Mouse (Mus musculus): ENCODE data around the gene Ccdc85a.

The Ccdc85a gene

GRCm38 (mm10) chr11:28583911-28584434, at the start of gene Ccdc85a:
TSS of gene Ccdc85a (minus strand) at chr11:28584324.
- in situ Hi-C loops (cut with MboI, MseI): no loop called here

DNA sequence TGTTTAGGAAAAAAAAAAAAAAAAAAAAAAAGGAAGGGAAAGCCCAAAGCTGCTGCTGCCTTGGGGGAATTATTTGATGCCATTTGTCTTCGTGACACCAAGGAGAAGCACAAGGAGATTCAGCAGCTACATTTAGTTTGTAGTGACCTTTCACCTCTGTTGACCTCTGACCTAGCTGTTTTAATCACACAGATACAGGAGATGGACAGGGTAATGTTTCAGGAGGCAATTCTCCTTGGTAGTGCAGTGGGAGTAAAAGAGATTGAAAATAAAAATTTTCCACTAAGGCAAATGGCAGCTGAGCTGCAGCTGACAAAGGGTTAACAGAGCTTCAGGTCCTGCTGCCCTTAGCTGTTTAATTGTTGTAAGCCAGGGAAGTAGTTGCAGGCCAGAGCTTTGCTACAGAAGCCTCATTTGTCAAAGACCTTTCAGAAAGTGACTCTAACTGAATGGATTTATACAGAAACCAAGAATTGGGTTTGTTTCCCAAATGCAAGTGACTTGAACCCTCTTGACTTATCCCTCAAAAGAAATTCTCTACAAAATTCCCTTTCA, 49.5 kb upstream of the Ccdc85a start:
- in situ Hi-C loops (cut with MboI, MseI): no loop called here

- in situ Hi-C loops (cut with MboI, MseI): no loop called here
These were observed 49.0 kb upstream of the Ccdc85a start for GRCm38 (mm10) chr11:28633093-28633492.

GRCm38 (mm10) chr11:28630771-28631170, 46.6 kb upstream of the Ccdc85a start:
- in situ Hi-C loops (cut with MboI, MseI): no loop called here

GRCm38 (mm10) chr11:28610781-28611491, 26.8 kb upstream of the Ccdc85a start:
- in situ Hi-C loops (cut with MboI, MseI): loop anchor here (25.0 kb wide), 1 partner anchor 876 kb away; no protein-coding TSS in a partner anchor

- in situ Hi-C loops (cut with MboI, MseI): no loop called here
These were observed 800 bp downstream of the Ccdc85a start for GRCm38 (mm10) chr11:28583138-28583910.

- in situ Hi-C loops (cut with MboI, MseI): no loop called here
These were observed 1.9 kb downstream of the Ccdc85a start for GRCm38 (mm10) chr11:28582218-28582617.

DNA sequence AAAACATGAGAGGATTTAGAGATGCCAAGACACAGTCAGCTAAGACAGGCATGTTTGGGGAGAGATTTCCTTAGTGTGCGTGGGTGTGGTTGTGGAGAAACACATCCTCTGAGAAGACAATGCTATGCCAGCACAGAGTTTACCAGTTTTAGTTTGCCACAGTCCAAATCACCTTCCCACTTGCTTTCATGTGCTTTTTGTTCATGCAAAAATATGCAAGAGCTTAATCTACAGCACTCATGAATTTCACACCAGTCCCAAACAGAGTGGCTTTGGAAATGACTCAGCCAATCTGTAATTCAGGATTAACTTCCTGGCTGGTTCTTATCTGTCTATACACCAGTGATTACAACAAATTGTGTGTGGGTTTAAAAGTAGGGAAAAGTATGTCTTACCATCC, 11.7 kb downstream of the Ccdc85a start:
- in situ Hi-C loops (cut with MboI, MseI): no loop called here

DNA sequence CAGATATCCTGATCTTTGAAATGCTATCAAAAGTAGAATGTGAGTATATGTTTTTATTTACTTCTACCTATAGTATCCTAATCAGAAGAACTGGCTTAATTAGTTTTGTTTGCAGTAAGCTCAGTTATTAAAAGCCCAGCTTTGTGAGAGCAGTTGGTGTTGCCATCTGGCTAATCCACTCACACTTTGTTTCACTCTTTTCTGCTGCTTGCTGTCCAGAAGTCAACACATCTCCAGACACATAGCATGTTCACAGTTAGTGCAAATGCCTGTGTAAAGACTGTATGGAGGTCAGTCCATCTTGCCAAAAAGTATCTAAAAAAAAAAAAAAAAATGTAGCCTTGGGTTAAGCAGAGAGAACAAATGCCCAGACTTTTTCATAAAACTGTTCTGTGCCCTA, 27.7 kb downstream of the Ccdc85a start:
- in situ Hi-C loops (cut with MboI, MseI): no loop called here

- in situ Hi-C loops (cut with MboI, MseI): no loop called here
These were observed 40.7 kb downstream of the Ccdc85a start for GRCm38 (mm10) chr11:28543429-28543828.

DNA sequence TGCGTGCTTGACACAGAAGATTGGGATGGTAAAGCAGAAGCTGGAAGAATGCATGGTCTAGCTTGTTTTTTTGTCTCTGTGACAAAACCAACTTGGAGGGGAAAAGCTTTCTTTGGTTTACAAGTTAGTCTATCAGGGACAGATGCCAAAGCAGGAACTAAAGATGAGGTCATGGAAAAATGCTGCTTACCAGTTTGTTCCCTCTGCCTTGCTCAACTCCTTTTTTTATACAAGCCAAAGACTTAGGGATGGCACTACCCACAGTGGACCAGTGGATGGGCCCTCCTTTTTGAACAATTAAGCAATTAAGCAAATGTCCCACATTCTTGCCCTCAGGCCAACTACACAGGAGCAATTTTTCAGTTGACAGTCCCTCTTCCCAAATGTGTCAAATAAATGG, 42.8 kb downstream of the Ccdc85a start:
- in situ Hi-C loops (cut with MboI, MseI): no loop called here

DNA sequence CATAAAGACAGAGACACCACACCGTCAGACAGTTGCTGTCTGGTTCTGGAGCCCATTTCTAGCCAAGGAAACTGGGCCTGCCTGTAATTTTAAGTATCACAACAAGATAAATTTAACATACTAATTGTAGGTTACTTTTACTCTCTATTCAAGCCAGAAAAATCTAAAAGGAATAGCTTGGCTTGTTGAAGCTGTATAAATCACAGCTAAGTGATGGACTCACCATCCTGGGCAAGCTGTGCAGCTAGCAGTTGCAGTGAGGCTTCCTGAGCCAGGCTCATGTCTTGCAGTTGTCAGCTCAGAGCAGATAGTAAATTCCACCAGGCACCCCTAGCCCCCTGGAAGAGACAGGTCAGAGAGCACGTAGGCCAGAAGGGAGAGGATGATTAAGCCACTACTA, 50.8 kb downstream of the Ccdc85a start:
- in situ Hi-C loops (cut with MboI, MseI): no loop called here

DNA sequence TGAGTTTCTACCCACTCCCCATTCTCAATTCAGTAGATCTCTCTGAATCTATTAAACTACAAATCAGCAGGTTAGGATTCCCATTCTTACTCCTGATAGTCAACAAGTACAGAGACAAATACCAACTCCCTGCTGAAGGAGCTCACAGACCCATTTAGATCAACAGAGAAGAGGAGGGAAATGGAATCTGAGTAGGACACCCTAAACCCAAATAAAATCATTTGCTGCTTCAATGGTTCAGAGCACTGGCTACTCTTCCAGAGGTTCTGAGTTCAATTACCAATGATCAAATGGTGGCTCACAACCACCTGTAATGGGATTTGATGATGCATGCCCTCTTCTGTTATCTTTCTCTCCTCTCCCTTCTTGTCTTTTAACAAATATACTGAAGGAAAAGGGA, 82.9 kb downstream of the Ccdc85a start:
- in situ Hi-C loops (cut with MboI, MseI): no loop called here

GRCm38 (mm10) chr11:28497034-28497433, 87.1 kb downstream of the Ccdc85a start:
- in situ Hi-C loops (cut with MboI, MseI): no loop called here

DNA sequence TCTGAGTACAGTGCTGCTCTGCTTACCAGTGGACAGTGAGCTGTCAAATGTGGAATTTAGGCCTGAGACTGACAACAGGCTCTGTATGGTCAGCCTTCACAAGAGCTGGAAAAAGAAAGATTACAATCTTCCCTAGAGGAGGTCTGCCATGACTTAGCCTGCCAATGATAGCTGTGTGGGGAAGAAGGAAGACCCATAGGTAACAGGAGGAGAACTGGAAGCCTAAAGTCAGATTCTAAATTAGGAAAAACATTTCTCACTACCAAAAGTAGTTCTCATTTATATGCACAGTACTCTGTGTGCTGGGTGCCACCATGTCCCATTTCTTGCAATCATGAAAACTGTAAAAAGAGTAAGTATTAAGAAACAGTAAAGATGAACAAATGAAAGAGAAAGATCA, 90.8 kb downstream of the Ccdc85a start:
- in situ Hi-C loops (cut with MboI, MseI): no loop called here

GRCm38 (mm10) chr11:28491330-28491729, 92.8 kb downstream of the Ccdc85a start:
- in situ Hi-C loops (cut with MboI, MseI): no loop called here

- in situ Hi-C loops (cut with MboI, MseI): no loop called here
These were observed 99.9 kb downstream of the Ccdc85a start for GRCm38 (mm10) chr11:28484083-28484729.

- in situ Hi-C loops (cut with MboI, MseI): no loop called here
These were observed 107.0 kb downstream of the Ccdc85a start for GRCm38 (mm10) chr11:28477088-28477487.

DNA sequence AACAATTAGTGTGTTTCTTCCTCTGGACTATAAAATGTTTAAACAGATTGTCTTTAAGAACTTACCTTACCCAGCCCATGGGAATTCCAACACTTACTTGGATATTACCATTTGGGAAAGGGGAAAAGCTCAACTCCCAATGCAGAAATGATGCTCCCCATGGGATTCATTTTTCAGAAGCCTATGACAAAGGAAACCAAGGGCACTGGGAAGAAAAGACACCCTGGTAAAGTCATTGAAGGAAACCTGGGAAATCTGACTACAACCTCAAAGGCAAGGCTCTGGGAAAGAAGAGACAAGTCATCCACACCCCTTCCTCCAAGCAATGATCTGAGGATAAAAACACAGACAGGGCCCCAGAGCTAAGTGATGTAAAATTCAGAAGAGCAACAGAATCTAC, 118.4 kb downstream of the Ccdc85a start:
- in situ Hi-C loops (cut with MboI, MseI): no loop called here

DNA sequence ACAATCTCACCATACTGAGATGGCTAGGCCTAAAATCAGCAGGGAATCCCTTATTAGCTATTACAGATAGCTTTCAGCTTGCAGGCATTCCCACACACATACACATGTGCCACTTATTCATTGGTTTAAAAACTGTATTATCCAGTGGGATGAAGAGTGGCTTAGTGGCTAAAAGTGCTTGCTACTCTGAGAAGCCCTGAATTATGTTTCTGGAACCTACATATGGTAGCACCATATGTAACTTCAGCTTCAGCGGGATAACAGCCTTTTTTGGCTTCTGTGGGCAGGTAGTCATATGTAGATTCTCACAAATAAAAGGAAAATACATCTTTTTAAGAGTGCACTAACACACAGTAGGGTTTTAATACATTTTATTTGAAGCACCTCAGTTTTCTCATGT, 119.2 kb downstream of the Ccdc85a start:
- in situ Hi-C loops (cut with MboI, MseI): no loop called here

GRCm38 (mm10) chr11:28459165-28459564, 125.0 kb downstream of the Ccdc85a start:
- in situ Hi-C loops (cut with MboI, MseI): no loop called here

DNA sequence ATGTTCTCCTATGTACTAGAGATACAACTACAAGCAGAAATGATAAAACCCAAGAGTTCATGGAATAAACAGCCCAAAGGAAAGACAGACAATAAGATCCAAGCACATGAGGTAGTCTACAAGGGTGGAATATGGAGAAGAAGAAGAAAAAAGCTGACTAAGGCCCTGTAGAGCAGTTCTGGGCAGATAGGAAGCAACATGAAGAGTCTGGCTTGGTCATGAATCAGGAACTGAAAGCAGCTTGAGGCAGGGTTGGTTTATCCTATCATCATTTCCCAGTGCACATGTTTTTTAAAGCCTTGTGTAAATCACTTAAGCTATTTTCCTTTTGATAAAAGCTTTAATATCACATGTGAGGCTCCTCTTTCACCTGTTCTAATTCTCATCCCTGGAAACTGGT, 144.2 kb downstream of the Ccdc85a start:
- in situ Hi-C loops (cut with MboI, MseI): no loop called here

Data from T-helper 1 cell (primary cell).